Mouse (Mus musculus) cerebellum, postnatal 10 days (tissue): ENCODE measurements at regions not wholly inside any gene's neighbourhood (a gene's known extent, or its start where the extent isn't known, plus 50 kb on each side); places are given as distances from the start of the nearest gene placed in this dataset.
A peak's percentile ranks its signal among the peaks of the same experiment; 100 is the strongest.

Source experiments
- DNase-seq, 2 experiments: peaks; one replicate each; pipeline ENCODE4 v3.0.0; 2021; ENCODE audit warnings: mixed read lengths in 2 of 2

DNA sequence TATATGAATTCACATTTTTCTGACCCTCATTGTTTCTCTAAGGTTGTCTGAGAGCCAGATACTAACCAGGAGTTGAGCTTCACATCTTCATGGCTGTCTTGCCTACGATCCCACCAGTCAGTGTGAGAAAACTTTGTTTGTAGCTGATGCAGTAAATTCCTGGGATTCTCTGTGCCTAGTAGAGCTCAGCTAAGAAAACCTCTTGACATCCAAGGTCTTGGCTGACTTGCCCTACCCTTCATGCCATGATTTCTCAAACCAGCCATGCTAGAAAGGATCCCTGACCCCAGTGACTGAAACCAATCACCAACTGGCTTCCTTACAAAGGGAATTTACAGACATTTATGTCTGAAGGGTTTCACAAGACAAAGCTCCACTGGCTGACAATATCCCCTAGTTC lies 364.5 kb downstream of the Zfp619 start:
- DNase-seq, result no peak

GRCm38 (mm10) chr7:39894208-39894896 lies 376.8 kb downstream of the Zfp619 start:
- peak in 1 of 2 experiments; percentile 9 for DNase-seq

GRCm38 (mm10) chr7:39896918-39897317 lies 379.4 kb downstream of the Zfp619 start:
- no peak for DNase-seq

- peak; percentile 6 to 9 for DNase-seq
These were observed 380.7 kb downstream of the Zfp619 start for GRCm38 (mm10) chr7:39898268-39898667.

DNA sequence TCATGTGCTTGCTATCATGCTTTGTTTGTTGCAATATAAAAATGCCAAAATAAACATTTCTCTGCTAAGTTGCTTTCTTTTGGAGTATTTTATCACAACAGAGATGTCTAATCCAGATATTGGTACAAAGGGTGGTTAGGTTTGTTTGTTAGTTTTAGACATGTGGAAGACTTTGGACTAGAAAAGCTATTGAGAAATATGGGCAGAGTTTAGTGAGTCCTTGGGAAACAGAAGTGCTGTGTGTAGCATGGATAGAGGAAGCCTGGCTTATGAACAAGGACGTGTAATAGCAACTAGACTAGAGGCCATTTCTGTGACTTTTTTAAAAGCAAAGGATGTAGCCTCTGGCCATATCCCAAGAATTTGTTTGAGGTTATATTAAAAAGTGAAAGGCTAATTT lies 416.4 kb downstream of the Zfp619 start:
- DNase-seq, result no peak

GRCm38 (mm10) chr7:39937262-39937661 lies 419.7 kb downstream of the Zfp619 start:
- DNase-seq, result no peak

GRCm38 (mm10) chr7:39942262-39942900 lies 424.8 kb downstream of the Zfp619 start:
- DNase-seq, result peak; percentile 49 to 65

GRCm38 (mm10) chr7:39954110-39954509 lies 436.5 kb downstream of the Zfp619 start:
- DNase-seq, result no peak

DNA sequence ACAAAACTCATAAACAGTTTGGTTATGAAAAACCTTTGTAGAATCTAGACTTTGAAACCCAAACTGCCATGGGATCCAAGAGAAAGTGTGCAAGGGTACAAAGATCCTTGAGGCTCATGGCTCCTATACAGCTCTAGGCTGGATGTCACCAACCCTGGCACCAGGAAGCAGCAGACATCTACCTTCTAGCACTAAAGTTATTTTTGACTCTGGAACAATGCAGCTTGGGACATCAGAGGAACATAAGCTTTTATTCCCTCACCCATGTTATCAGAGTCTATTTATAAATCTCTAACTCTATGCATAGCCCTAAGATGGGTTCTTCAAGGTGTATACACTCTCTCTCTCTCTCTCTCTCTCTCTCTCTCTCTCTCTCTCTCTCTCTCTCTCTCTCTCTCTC lies 437.4 kb downstream of the Zfp619 start:
- DNase-seq, result no peak

GRCm38 (mm10) chr7:39978121-39978520 lies 460.6 kb downstream of the Zfp619 start:
- DNase-seq, result no peak

- DNase-seq, result no peak
These were observed 464.1 kb downstream of the Zfp619 start for GRCm38 (mm10) chr7:39981647-39982046.
